Mouse (Mus musculus): ENCODE results near the gene Dtymk. TPM values are rescaled to one million over a fixed set of nuclear protein-coding genes. Genes with fewer than 3 reads are reported as not detected.
A peak's percentile ranks its signal among the peaks of the same experiment; 100 is the strongest.
"Not testable (repeated sequence)": the region's sequence is repeated elsewhere in the genome, so short reads cannot be mapped to it uniquely, and the experiment has no call there.

Dtymk gene
- polyA plus RNA-seq (2012; rRNA removed) = 79.3 and 111 TPM in 2 replicates

DNA sequence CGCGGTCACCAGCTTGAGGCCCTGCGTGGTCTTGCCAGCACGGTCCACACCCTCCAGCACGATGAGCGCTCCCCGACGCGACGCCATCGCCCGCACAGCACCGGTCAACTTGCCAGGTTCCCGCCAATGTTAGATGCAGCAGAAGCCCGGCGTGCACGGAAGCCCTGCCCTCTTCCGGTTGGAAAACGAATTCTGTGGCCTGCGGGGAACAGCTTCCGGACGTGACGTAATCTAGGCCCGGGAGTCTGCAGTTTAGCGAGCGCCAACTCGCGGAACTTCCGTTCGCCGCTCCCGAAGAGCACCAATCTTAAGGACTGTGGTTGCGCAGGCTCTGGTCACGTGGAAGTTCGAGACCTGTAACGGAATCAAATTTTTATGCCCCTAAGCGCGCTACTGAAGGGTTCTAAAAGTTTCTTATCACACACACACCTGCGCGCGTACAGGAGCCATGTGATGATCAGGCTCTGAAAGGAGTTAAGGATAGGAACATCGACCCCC, at the start of gene Dtymk:
Gene Dtymk (minus strand): TSS at position 194 of the 498 bp plus-strand sequence.
- peak; percentile 71 for DNase-seq (ENCODE audit: low spot score)

DNA sequence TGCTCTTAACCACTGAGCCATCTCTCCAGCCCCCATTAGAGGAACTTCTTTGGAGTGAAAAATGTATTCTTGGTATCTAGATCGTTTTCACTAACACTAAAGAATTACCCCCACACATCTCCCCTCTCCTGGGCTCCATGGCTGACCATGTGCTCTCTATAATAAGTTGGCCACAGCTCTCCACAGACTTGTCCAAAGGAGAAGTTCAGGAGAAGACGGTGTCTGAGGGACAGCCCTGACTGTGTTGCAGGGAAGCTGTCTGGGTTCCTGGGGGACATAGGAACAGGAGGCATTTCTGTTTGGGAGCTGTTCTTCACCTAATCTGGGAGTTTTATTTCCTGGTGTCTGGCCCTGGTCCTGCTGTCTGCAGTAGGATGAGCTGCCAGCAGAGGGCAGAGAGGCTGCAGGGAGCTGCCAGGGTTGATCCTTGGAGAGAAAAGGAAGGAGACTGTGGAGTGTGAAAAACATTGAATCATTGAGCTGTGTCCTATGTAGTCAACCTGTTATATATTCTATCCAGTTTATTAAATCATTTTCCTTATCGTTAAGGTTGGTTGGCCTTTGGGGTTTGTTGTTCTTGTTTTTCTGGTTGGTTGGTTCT, 44.1 kb upstream of the Dtymk start:
- DNase-seq (ENCODE audit: low spot score) = not testable (repeated sequence)

DNA sequence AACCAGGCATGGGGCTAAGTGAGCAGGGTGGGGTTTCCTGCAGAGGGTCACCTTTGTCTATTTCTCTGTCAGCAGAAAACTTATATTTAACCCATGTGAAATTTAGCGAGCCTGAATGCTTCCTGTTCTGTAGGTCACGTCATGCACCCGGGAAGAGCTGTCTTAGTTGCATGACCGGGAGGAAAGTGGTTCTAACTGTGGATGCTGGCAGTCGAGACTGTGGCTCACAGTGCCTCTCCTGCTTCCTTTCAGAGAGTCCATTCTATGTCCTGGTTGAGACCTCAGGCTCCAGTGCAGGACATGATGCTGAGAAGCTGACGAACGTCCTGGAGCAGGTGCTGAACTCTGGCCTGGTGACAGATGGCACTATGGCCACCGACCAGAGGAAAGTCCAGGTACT, 36.8 kb upstream of the Dtymk start:
- DNase-seq (ENCODE audit: low spot score) = not testable (repeated sequence)

DNA sequence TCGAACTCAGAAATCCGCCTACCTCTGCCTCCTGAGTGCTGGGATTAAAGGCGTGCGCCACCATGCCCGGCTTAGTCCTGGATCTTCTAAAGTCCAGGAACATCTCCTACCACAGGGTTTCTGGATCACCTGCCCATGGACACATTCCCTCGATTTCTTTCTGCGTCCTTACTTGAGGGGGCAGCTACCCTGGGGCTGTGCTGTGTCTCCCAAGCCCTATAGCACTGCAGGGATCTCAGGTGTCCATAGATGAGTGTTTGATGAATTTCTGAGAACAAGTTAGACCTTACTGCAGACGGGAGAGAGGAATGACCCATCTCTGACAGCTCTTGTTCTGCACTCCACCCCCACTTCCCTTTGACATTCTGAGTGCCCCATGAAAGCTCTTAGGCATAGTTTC, 35.6 kb upstream of the Dtymk start:
- DNase-seq (ENCODE audit: low spot score) = no peak

DNA sequence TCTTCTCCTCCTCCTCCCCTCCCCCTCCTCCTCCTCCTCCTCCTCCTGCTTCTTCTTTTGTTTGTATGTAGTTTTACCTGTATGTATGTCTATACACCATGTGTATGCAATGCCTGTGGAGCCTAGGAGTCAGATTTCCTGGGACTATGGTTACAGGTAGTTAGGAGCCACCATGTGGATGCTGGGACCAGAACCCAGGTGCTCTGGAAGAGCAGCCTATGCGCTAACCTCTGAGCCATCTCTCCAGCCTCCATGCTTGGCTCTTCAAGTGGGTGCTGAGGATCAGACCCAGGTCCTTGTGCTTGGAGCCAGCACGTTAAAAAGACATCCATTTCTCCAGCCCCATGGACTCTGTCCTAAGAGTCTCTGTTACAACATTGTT, 34.8 kb upstream of the Dtymk start:
- no peak for DNase-seq (ENCODE audit: low spot score)

DNA sequence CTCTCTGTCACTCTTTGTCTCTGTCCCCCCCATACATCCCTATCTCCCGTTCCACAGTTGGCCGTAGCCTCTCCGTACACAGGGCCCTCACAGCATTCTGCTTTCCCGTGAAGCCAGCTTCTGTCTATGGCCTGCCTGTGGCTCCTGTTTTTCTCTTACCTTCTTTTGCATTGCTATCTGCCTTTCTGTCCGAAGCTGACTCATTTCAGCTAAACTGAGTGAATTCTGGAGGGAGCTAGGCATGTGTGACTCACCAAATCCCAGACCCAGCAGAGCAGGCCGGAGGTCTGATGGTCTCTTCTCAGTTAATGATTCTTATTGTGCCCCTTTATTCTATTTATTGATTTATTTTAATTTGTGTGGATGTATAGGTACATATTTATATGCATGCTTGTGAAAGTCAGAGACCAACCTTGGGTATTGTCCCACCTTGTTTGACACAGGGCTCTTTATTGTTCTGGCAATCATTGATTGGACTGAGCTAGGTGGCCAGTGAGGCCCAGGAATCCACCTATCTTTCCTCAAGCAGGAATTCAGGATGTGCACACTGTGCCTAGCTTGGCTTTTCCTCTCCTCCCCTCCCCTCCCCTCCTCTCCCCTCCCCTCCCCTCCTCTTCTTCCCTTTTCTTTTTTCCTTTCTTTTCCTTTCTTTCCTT, 34.3 kb upstream of the Dtymk start:
- no peak for DNase-seq (ENCODE audit: low spot score)

DNA sequence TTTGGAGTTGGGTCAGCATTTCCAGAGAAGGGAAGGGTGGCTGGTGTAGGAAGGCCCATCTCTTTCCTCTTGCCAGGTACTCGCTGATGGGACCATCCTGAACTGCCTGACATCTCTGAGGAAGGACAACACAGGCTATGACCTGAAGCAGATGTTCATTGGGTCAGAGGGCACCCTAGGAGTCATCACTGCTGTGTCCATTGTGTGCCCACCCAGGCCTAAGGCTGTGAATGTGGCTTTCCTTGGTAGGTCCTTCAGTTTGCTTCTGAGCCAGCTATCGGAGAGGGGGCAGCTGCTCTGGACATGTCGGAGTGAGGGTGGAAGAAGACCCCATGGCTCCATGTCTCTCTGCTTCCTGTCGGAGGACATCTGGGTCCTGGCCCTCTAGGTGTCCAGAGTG, 33.5 kb upstream of the Dtymk start:
- DNase-seq (ENCODE audit: low spot score) = no peak

DNA sequence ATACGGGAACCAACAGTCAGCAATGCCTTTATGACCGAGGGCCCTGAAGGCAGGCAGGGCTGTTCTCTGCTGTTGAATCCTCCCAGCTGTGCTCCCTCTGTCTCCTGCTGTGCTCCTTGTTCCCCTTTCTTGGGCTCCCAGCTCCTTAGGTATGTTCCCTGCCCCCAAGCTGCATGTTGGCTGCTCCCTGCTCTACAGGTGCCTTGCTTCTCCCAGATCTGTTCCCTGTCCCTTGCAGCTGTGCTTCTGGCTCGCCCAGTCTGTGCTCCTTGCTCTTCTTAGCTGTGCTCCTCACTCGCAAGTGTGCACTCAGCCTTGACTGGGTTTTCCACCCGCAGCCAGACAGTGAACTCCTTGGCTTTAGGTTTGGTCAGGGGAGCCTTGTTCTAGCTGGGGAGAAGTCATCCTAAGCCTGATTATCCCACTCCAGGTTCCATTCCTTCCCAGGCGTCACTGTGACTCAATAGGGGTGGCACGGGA, 33.0 kb upstream of the Dtymk start:
- no peak for DNase-seq (ENCODE audit: low spot score)

DNA sequence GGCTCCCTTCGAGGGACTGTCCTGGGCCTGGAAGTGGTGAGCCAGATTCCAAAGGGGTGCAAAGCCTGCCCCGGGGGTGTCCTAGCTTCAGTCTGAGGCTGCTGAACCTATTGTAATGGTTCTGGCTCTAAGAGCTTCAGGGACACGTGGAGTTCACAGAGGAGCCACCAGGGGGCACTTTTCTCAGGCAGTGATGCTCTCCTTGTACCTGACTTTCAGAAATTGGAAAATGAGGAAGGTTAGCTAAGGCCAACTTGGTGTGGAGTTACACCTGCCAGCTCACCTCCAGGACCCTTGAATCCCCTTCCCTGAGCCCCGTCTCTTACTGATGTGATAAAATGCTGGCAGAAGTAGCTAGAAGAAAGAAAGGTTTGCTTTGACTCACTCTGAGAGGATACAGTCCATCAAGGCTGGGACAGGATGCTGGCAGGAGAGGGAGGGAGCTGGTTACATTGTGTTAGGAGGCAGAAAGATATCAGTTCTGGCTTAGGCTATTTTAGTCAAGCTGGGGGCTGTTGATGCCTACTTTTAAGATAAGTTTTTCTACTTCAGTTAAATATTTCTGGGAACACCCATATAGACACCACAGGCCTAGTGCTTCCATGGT, 31.1 kb upstream of the Dtymk start:
- DNase-seq (ENCODE audit: low spot score) = not testable (repeated sequence)

DNA sequence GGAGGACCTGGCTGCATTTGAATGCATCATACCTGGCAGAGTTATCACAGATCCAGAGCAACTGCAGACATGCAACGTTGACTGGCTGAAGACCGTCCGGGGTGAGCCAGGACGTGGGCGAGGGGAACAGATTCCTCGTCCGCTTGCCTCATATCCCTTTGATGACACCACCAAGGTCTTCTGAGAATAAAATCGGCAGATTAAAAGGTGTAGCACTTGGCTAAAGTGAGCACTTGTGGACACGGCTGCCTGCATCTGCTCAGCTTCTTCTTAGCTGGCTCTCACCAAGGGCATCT, 24.8 kb upstream of the Dtymk start:
- DNase-seq (ENCODE audit: low spot score) = no peak

DNA sequence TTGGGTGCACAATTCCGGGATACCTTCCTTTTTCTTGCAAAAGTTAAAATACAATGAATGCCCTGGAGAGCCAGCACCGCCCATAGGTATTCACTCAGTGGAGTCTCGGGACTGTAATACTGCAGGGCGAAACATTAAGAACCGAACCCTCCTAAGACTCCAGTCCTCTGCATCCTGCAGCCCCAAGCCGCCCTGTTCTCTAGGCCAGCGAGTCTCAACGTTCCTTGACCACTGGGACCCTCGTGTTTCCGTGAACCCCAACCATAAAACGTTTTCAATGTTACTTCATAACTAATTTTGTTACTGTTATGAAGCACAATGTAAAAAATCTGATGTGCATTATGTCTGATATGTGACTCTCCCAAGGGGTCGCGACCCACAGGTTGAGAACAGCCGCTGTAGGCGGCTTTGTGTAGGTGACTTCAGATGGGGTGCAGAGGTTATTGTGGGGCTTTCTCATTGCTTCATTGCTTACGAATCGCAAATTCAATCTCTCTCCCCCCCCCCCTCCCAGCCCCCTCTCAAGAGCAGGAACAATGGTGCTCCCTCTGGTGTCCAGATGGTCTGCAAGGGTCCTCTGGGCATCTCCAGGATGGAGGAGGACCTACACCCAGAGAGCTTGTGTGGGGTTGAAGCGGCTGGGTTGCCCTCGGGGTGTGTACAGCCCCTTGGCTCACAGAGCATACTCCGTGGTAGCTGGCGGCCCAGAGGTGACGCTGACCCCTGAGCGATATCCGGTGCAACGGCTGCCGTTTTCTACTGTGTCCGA, 24.2 kb upstream of the Dtymk start:
- no peak for DNase-seq (ENCODE audit: low spot score)

DNA sequence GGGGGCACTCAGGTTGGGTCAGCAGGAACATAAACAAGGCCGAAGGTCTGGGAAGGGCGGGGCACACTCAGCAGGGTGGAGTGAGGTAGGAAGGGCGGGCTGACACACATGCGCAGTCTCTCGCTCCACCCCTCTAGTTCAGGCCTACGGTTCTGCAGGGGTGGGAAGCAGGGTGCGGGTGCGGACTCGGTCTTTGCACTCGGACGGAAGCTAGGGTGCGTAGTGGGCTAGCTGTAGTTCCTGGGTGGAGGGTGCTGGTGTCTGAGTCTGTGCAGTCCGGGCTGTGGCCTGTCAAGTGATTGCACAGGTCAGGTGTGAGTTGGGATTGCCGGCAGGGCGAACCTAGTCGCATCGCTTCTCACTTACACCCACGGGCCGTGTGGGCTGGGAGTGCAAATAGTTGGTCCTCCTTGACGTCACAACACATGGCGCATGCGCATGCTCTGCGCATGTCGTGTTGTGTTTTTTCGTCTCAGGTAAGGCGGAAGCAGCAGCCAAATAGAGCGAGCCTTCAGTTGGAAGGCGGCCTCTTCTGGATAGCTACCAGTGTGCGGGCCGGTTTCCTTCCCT, 23.5 kb upstream of the Dtymk start:
- DNase-seq (ENCODE audit: low spot score) = peak; percentile 91

DNA sequence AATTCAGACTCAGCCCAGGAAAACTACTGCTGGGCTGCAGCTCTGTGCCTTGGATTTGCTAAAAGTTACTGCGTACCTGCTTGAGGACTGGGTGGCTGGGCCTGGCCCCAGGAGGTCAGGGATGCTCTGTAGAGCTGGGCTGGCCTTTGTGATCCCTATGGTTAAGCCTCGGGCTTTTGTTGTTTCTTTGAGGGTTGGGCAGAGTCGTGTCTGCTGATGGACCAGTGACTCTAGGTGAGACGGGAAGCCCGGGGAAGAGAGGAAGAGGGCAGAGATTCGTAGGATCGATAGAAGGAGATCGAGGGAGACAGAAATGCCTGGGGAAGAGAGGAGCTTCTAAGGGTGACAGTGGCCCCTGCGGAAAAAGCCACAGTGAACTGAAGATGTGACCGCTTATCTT, 22.9 kb upstream of the Dtymk start, which contains the start of gene D2hgdh:
Gene D2hgdh (plus strand): TSS at position 301 of the 400 bp plus-strand sequence.
- DNase-seq (ENCODE audit: low spot score) = no peak

DNA sequence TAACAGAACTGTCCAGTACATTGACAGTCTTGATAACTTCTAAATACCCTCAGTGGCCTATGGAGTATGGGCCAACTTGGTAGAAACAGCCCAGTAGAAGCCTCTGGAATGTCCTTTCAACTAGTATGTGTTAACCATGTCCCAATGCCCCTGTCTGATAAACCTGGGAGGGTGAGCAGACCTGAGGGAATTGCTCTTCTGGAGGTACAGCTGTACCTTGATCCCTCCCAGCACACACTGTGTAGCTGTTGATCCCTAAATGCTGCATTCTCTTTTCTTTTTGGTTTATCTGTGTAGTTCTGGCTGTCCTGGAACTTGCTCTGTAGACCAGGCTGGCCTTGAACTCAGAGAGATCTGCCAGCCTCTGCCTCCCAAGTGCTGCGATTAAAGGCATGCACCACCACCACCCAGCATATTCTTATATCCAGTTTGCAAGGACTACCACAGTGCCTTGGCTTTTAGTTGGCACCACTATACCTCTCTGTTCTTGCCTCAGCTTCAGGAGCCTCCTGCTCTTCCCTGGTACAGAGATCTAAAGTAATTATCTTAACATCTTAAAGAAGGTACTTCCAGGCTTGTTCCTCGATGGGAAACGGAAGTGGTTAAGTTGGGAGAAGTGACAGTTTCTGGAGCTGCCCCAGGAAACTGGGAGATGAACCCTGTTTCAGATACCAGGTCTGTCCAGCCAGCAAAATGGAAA, 22.2 kb upstream of the Dtymk start:
- DNase-seq (ENCODE audit: low spot score) = no peak

DNA sequence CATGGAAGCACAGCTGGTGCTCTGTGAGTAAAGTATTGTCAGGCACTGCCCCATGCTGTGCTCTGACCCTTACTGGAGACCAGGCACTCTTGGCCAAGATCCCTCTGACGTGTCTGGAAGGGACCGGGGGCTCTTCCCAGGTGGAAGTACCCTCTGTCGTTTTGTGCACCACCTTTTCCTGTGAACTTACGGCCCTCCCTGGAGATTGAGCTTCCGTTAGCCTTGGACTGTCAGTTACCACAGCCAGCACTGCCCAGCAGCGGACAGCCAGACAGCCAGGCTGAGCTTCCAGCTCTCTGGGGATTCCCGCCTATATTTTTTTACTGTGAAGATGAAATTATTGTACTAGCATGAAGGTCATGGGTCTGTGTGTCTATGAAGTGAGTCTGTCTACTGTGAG, 17.0 kb upstream of the Dtymk start:
- DNase-seq (ENCODE audit: low spot score) = no peak

DNA sequence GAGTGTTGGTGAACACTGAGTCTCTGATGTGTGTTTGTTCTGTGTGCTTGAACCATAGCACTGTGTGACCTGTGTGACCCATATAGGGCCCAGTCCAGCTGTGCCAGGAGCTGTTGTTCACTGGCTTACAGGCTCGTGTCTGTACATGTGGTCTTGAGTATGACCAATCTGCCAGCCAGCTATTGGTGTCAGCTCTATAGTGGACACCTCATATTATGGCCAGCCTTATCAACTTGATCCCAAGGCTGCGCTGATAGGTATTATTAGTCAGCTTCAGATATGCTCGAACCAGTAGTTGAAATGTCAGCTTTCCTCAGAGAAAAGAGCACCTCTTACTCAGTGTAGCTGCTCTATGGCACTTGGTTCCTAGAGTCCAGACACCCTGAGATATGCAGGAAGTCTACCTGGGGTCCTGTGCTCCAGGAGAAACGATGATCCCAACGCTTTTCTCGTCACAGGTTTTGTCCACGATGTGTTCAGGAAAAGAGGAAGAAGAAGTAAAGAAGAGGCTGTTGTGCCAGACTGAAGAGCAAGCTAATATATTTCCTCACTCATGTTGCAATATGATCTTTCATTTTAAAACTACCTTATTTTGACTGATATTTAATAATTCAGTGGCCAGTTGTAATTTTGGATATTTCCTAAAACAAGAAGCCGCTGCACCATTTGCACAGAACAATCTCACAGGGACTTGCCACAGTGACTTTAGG, 16.2 kb upstream of the Dtymk start:
- DNase-seq (ENCODE audit: low spot score) = no peak

DNA sequence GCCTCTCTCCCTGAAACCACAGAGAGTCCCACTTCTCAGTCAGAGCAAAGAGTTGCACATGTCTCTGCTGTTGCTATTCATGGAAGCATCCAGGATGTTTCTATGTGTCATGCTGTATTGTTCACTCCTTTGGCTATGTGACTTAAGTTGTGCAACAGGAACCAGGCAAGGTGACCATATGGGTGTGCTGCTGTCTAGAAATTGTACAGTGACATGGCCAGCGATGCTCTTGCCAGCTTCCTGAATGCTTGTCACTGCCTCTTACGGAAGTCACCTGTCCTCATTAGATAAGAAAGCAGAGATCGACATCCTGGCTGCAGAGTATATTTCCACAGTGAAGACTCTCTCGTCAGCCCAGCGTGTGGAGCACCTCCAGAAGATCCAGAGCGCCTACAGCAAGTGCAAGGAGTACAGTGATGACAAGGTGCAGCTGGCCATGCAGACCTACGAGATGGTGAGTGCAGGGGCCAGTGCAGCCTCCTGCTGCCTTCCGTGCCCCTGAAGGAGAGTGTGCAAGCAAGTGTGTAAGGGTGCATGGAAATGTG, 9.8 kb upstream of the Dtymk start:
- no peak for DNase-seq (ENCODE audit: low spot score)

DNA sequence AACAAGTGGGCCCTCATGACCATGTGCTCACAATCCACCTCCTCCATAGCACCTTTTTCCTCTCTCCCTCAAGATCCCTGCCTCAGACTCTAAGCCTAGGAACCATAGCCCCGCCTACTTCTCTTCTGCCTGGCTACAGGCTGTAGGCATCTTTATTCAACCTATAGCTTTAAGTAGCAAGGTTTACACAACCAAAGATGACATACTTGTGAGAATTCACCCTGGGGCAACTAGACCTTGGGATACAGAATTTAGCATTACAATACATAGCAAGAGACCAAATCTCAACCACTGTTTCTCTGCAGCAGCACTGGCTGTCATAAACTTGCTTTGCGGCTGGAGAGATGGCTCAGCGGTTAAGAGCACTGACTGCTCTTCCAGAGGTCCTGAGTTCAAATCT, 8.3 kb upstream of the Dtymk start:
- no peak for DNase-seq (ENCODE audit: low spot score)

DNA sequence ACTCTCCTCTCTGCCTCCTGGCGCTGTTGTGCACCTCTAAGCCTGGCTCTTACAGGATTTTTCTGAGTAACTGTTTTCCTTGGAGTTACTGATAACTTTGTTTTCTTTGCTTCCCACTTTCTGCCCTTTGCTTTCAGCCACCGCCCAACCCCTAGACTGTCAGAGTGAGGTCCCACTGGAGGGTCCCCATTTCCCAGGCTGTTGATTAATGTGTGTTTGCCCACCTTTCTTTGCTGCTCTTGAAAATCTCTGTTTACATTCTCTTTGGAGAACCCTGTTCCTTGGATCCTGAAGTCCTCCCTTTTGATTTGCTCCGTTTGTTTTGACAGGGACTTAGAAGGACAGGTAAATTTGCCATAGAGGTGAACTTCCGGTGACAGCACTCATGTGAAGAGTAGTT, 7.1 kb upstream of the Dtymk start:
- DNase-seq (ENCODE audit: low spot score) = no peak

DNA sequence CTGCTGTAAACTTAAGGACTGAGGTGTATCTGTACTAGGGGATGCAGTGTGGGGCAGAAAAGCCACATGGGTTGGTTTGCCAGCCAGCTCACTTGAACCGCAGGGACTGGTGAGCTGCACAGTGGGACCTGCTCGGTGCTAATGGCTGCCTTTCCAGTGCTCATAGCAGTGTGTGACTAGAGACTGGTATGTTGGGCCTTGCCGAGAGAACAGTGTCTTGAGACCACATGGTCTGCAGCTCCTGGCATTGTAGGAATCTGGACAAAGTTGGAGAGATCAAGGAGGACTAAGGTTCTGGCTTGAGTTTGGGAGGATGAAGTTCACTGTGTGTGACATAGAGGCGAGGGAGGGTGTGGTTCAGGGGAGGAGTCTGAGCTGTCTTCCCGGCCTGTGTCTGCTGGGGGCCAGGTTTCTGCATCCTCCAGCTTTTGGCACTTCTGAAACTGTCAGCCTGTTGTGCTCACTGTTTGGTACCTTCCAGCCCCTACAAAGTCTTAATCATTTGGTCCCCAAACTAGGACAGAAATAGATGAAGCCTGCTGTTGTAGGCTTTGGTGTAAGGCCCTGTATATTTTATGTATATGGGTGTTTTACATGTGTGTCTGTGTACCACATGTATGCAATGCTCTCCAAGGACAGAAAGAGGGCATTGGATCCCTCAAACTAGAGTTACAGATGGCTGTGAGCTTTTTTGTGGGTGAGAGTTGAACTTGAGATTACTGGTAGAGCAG, 3.7 kb upstream of the Dtymk start:
- no peak for DNase-seq (ENCODE audit: low spot score)
